Mouse (Mus musculus) 416B (cell line): Measurements from ENCODE around the gene Psors1c2.

ENCODE experiments used
- DNase-seq: peaks from one replicate; pipeline ENCODE4 v3.0.0; 2011; ENCODE audit warnings: low read depth

Psors1c2 gene

GRCm38 (mm10) chr17:35517526-35517925 lies 15.5 kb upstream of the Psors1c2 start:
- DNase-seq: no peak

GRCm38 (mm10) chr17:35524354-35524753 lies 8.6 kb upstream of the Psors1c2 start:
- DNase-seq: no peak

- peak; percentile 60 for DNase-seq
These were observed 6.4 kb upstream of the Psors1c2 start for GRCm38 (mm10) chr17:35526644-35527043.

- no peak for DNase-seq
These were observed 641 bp upstream of the Psors1c2 start for GRCm38 (mm10) chr17:35532360-35532759.

GRCm38 (mm10) chr17:35534343-35534742 lies 1.3 kb downstream of the Psors1c2 start:
- peak; percentile 76 for DNase-seq

- DNase-seq: no peak
These were observed 4.4 kb downstream of the Psors1c2 start for GRCm38 (mm10) chr17:35537421-35537820.

- no peak for DNase-seq
These were observed 5.5 kb downstream of the Psors1c2 start for GRCm38 (mm10) chr17:35538476-35538875.

- no peak for DNase-seq
These were observed 6.5 kb downstream of the Psors1c2 start for GRCm38 (mm10) chr17:35539540-35539939.

GRCm38 (mm10) chr17:35542761-35543411 lies 9.9 kb downstream of the Psors1c2 start:
- no peak for DNase-seq

GRCm38 (mm10) chr17:35543412-35543861 lies 10.4 kb downstream of the Psors1c2 start:
- no peak for DNase-seq

- DNase-seq: no peak
These were observed 11.0 kb downstream of the Psors1c2 start for GRCm38 (mm10) chr17:35544001-35544400.

GRCm38 (mm10) chr17:35544680-35545079 lies 11.7 kb downstream of the Psors1c2 start:
- peak; percentile 57 for DNase-seq

GRCm38 (mm10) chr17:35547465-35547864 lies 14.5 kb downstream of the Psors1c2 start:
- DNase-seq: no peak

GRCm38 (mm10) chr17:35548636-35549035 lies 15.6 kb downstream of the Psors1c2 start:
- no peak for DNase-seq

- DNase-seq: no peak
These were observed 16.6 kb downstream of the Psors1c2 start for GRCm38 (mm10) chr17:35549437-35550142.

- no peak for DNase-seq
These were observed 17.1 kb downstream of the Psors1c2 start for GRCm38 (mm10) chr17:35550143-35550494.

- DNase-seq: no peak
These were observed 17.9 kb downstream of the Psors1c2 start for GRCm38 (mm10) chr17:35550871-35551270.

- DNase-seq: no peak
These were observed 18.9 kb downstream of the Psors1c2 start, which contains the start of gene Cdsn for GRCm38 (mm10) chr17:35551881-35552414. TSS of gene Cdsn (plus strand) at chr17:35552128.

- no peak for DNase-seq
These were observed 21.3 kb downstream of the Psors1c2 start for GRCm38 (mm10) chr17:35554321-35554720.

GRCm38 (mm10) chr17:35554761-35555397 lies 21.9 kb downstream of the Psors1c2 start:
- DNase-seq: no peak

GRCm38 (mm10) chr17:35556186-35556765 lies 23.3 kb downstream of the Psors1c2 start:
- DNase-seq: no peak

- DNase-seq: peak; percentile 57
These were observed 23.8 kb downstream of the Psors1c2 start for GRCm38 (mm10) chr17:35556812-35557211.
